Mouse (Mus musculus) spleen, adult 2 months (tissue): Measurements from ENCODE around the gene Stat2. TPM values are rescaled to one million over a fixed set of nuclear protein-coding genes. Genes with fewer than 3 reads are reported as not detected.

Experiments used
- DNase-seq, 2 experiments: peaks; one replicate each; pipeline versions ENCODE4 v3.0.0 to v3.0.0-alpha.2; 2012 to 2021; ENCODE audit warnings: low spot score in 2 of 2, low read depth in 1 of 2
- H3K27ac ChIP-seq: fragments of 200-500 bp; 2 replicates; pipeline ENCODE4 v1.5.1; 2012; ENCODE audit warnings: low read length, inconsistent platforms; ENCODE audit not compliant: insufficient read depth
- H3K27me3 ChIP-seq: fragments of 200-500 bp; 2 replicates; pipeline ENCODE4 v1.6.1; 2012; ENCODE audit warnings: mild to moderate bottlenecking, moderate library complexity, low read length, inconsistent platforms; ENCODE audit not compliant: control insufficient read depth, insufficient read depth
- H3K36me3 ChIP-seq: fragments of 200-500 bp; 2 replicates; pipeline ENCODE4 v1.6.1; 2012; ENCODE audit warnings: mild to moderate bottlenecking, low read length, inconsistent platforms; ENCODE audit not compliant: control insufficient read depth, insufficient read depth
- H3K4me1 ChIP-seq: fragments of 200-500 bp; 2 replicates; pipeline ENCODE4 v1.6.1; 2011; ENCODE audit warnings: inconsistent platforms; ENCODE audit not compliant: control insufficient read depth, insufficient read depth, insufficient read length
- H3K4me3 ChIP-seq: fragments of 200-500 bp; 2 replicates; pipeline ENCODE4 v1.5.1; 2011; ENCODE audit warnings: mild to moderate bottlenecking, inconsistent platforms; ENCODE audit not compliant: insufficient read depth, insufficient read length; ENCODE audit errors: extremely low read depth
- CTCF ChIP-seq: fragments of 200-500 bp; IDR thresholded peaks from 2 replicates; pipeline ENCODE4 v1.5.1; 2011; ENCODE audit warnings: mild to moderate bottlenecking, inconsistent platforms; ENCODE audit not compliant: insufficient read depth, insufficient read length, insufficient replicate concordance; ENCODE audit errors: extremely low read depth
- POLR2A ChIP-seq: fragments of 200-500 bp; IDR thresholded peaks from 2 replicates; pipeline ENCODE4 v1.6.1; 2011; ENCODE audit warnings: low read depth, low read length, inconsistent platforms
- WGBS: fragments of 180-500 bp; shearing (Covaris S2); methylation state at CpG from one replicate; pipeline ENCODE4 v1.1.7; 2018; 5-methylcytosine and 5-hydroxymethylcytosine counted together
- polyA plus RNA-seq: library from polyadenylated mRNA; depleted of rRNA; stranded (reverse); fragments of >200 nt; gene quantifications from 2 replicates; pipeline ENCODE4 v1.2.3, GENCODE M21; 2012

Gene Stat2
- polyA plus RNA-seq, 1 experiment = 34.6 TPM

DNA sequence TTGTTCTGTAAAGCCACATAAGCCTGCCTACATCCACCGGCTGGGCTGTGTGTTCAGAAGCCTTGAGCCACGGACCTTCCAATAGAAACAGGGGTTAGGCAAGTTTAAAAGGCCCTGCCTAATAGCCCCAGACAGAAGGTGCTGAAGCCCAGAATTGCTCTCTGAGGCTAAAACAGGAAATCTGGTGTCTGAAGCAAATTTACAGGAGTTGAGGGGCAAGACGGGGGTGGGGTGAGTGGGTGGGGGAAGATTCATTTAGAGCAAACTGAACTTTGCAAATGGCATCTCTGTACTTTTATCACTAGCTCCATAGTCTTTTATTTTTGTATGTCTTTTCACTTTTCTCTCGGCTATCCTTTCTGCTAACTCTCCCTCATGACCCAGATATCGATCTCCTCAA lies 39.2 kb upstream of the Stat2 start:
- TF ChIP-seq POLR2A = no peak
- TF ChIP-seq CTCF = no peak
- H3K4me1 ChIP-seq = peaks cover 7% of the 10 kb centered on the region; the same call in 1 of the 2 replicates
- H3K27me3 ChIP-seq = no peaks in the 10 kb centered on the region
- 3% methylated on average over 5 of the region's 5 CpGs for WGBS
- H3K27ac ChIP-seq = peak overlapping the region; percentile 69
- no peak for DNase-seq
- H3K4me3 ChIP-seq = no peak overlapping the region; the same call in 1 of the 2 replicates
- no peaks in the 10 kb centered on the region for H3K36me3 ChIP-seq

DNA sequence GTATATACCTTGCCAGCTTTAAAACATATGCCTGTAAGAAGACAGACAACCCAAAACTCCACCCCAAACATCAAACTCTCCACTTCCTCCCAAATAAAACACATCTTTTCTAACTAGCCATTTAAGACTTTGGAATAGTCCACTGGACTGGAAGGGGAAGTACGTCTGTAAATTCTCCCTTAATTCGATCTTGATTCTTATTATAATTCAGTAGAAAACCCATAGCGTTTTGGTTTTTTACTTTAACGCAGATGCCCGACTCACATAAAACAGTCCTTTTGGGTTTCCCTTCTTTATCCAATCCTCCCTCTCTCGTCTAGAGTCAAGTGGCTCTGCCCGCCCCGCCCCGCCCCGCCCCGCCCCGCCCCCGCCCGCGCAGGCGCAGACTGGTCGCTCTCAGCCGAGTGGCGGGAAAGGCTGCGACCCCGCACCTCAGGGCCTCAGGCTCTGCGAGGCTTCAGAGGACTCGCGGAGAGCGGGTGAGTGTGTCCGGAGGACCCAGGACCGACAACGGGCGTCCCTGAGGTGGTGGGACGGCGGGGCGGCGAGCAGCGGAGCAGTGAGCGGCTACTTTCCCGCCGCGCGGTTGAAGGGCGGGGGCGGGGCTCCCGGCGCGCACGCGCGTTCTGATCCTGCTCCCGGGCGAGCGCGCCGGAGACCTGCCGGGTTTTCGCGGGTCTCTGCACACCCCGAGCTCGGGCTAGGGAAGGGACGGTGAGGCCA lies 38.5 kb upstream of the Stat2 start, which contains the start of gene Timeless:
Gene Timeless (plus strand): TSS at position 369 of the 723 bp plus-strand sequence.
- 0% methylated on average over 58 of the region's 58 CpGs for WGBS
- peak; percentile 73 to 84 for DNase-seq
- TF ChIP-seq POLR2A = no peak; the same call in 1 of the 2 replicates
- no peak for TF ChIP-seq CTCF
- Histone ChIP-seq H3K4me3 (peak within 1 kb of the TSS; percentile 100), H3K4me1 (peaks cover 7% of the 10 kb centered on the region; the same call in 1 of the 2 replicates), H3K27me3 (no peaks in the 10 kb centered on the region), H3K36me3 (no peaks in the 10 kb centered on the region), H3K27ac (peak within 1 kb of the TSS; percentile 78)

DNA sequence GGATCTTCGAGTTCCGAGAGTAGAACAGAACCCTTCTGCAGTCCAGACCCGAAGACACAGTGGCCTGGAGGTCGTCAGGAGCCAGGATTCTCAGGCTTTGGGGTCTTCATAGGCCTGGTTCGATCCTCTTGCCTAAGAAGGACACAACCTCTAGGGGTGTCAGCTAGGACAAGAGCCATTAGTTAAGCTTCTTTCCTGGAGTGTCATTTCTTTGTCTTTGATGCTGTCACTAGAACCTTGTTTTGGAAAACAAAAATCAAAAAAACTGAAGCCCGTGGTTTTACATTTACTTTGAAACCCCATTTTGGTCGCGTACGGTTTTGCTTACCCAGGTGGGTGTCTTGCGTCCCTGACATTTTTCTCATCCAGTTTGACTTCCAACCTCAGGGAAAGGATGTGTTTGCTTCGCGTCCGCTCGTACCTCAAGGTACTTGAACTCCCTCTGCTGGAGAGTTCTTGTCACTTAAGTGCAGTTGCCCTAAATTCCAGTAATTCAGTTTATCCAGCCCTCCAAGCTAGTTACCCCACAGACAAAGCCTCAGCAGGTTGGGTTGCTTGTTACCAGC lies 37.9 kb upstream of the Stat2 start:
- Histone ChIP-seq H3K27ac (peak overlapping the region; percentile 78), H3K36me3 (no peaks in the 10 kb centered on the region), H3K4me3 (peak overlapping the region; percentile 100), H3K27me3 (no peaks in the 10 kb centered on the region), H3K4me1 (peaks cover 7% of the 10 kb centered on the region; the same call in 1 of the 2 replicates)
- DNase-seq = peak; percentile 34 to 69
- TF ChIP-seq CTCF (peak; percentile 47; the same call in 1 of the 2 replicates), POLR2A (no peak)
- under 1% methylated on average over 14 of the region's 14 CpGs for WGBS

DNA sequence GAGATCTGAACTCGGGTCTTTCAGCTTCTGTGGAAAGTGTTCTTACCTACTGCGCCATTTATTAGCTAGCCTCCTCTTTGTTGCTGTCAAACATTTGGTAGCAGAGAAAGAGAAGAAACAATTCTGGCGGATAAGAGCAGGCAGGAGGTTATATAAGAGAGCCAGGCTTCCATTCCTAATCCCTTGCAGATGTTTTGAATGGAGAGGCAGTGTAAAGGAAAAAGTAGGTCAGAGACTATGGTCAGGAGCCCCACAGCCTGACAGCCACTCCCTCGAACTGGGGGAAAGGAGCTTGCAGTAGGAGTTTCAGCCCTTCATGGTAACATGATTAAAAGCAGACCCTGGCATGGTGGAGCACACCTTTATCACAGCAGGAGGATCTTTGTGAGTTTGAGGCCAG lies 34.0 kb upstream of the Stat2 start:
- Histone ChIP-seq H3K27ac (no peak overlapping the region), H3K27me3 (no peaks in the 10 kb centered on the region), H3K36me3 (peaks cover 3% of the 10 kb centered on the region), H3K4me1 (no peaks in the 10 kb centered on the region), H3K4me3 (no peak overlapping the region)
- TF ChIP-seq POLR2A (no peak), CTCF (no peak)
- 90% methylated on average over 4 of the region's 4 CpGs for WGBS
- no peak for DNase-seq

DNA sequence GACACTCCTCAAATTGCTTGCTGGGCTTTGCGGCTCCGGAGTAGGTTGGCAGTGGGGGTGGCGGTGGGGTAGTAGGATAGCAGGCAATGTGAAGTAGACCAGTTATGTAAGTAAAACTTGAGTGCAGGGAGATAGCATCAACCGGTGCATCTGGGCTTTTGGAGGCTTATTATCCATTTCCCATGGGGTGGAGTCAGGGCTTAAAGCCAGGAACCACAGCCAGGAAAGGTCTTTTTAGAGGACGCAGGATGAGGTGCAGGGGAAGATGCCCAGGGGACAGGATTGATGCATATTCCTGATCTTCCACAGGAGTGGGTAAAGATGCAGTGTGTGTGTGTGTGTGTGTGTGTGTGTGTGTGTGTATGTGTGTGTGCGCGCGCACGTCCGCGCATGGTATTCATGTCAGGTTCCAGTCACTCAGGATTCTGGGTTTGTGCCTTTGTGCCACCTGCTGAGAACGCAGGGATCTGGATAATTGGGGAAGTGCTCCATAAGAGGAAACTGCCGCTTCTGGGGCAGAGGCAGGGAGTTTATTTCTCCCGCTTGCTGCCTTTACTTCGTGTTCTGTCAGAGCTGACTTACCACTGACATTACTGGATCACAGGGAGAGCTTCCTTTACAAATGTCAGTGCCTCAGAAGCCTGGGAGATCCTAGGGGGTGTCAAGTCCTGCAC lies 32.4 kb upstream of the Stat2 start:
- no peak for TF ChIP-seq CTCF
- TF ChIP-seq POLR2A = no peak
- H3K4me3 ChIP-seq = no peak overlapping the region
- no peaks in the 10 kb centered on the region for H3K4me1 ChIP-seq
- no peak for DNase-seq
- H3K27ac ChIP-seq = no peak overlapping the region
- peaks cover 3% of the 10 kb centered on the region for H3K36me3 ChIP-seq
- 77% methylated on average over 15 of the region's 15 CpGs for WGBS
- no peaks in the 10 kb centered on the region for H3K27me3 ChIP-seq

DNA sequence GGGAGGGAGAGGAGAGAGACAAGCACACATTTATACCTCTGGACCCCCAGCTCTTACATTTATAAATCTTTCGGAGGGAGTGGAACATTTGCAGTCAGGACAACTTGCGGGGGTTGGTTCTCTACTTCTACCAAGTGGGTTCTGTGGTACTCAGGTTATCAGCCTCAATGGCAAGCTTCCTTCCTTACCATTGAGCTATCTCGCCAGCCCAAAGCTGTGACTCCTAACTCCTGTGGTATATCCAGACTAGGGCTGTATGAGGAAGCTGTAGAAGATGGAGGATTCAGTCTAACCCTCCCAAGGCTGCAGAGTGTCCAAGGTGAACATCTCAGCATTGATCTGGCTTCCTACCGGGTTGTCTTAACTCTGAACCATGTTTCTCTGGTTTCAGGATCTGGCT lies 31.2 kb upstream of the Stat2 start:
- Histone ChIP-seq H3K4me1 (no peaks in the 10 kb centered on the region), H3K4me3 (no peak overlapping the region), H3K27ac (no peak overlapping the region), H3K27me3 (no peaks in the 10 kb centered on the region), H3K36me3 (peaks cover 6% of the 10 kb centered on the region)
- TF ChIP-seq CTCF = no peak
- TF ChIP-seq POLR2A = no peak
- WGBS = 82% methylated on average over 4 of the region's 4 CpGs
- no peak for DNase-seq
